Mouse (Mus musculus) kidney, embryonic 16.5 days (tissue): ENCODE results near the gene Cdhr3. TPM values are rescaled to one million over a fixed set of nuclear protein-coding genes. Genes with fewer than 3 reads are reported as not detected.
"Not testable (repeated sequence)": the region's sequence is repeated elsewhere in the genome, so short reads cannot be mapped to it uniquely, and the experiment has no call there.

Source experiments
- ATAC-seq: fragments of 200-750 bp; cut with Nextera tagmentation; 2 replicates; pipeline ENCODE4 v1.8.0; 2017; ENCODE audit warnings: moderate TSS enrichment; ENCODE audit not compliant: low FRiP score, low TSS enrichment
- H3K27ac ChIP-seq: fragments of 300-500 bp; sonication (generic); 2 replicates; pipeline ENCODE4 v1.5.1; 2014; ENCODE audit warnings: low read length
- H3K27me3 ChIP-seq: fragments of 300-500 bp; sonication (generic); 2 replicates; pipeline ENCODE4 v1.6.1; 2014; ENCODE audit warnings: low read length, control low read depth, mixed read lengths; ENCODE audit not compliant: insufficient read depth
- H3K36me3 ChIP-seq: fragments of 300-500 bp; sonication (generic); 2 replicates; pipeline ENCODE4 v1.6.1; 2014; ENCODE audit warnings: low read length, control low read depth, mixed read lengths; ENCODE audit not compliant: insufficient read depth
- H3K4me1 ChIP-seq: fragments of 300-500 bp; sonication (generic); 2 replicates; pipeline ENCODE4 v1.6.1; 2014; ENCODE audit warnings: low read length, control low read depth, mixed read lengths; ENCODE audit not compliant: insufficient read depth
- H3K4me2 ChIP-seq: fragments of 300-500 bp; sonication (generic); replicated peaks from 2 replicates; pipeline ENCODE4 v1.6.1; 2014; ENCODE audit warnings: low read depth, low read length
- H3K4me3 ChIP-seq: fragments of 300-500 bp; sonication (generic); 2 replicates; pipeline ENCODE4 v1.5.1; 2014; ENCODE audit warnings: mild to moderate bottlenecking, low read length
- H3K9ac ChIP-seq: fragments of 300-500 bp; sonication (generic); replicated peaks from 2 replicates; pipeline ENCODE4 v1.6.1; 2014; ENCODE audit warnings: low read length
- H3K9me3 ChIP-seq: fragments of 300-500 bp; sonication (generic); 2 replicates; pipeline ENCODE4 v1.6.1; 2016; ENCODE audit warnings: low read length, control low read depth
- WGBS: fragments of 180-500 bp; shearing (Covaris S2); extraction: QIAGEN DNeasy Blood & Tissue Kit; methylation state at CpG from one replicate; pipeline ENCODE4 v1.1.7; 2014; 5-methylcytosine and 5-hydroxymethylcytosine counted together
- polyA plus RNA-seq: library from polyadenylated mRNA; unstranded; fragments of >200 nt; fragmentation: Nextera tagmentation; extraction: Ambion mirVana; gene quantifications from 2 replicates; pipeline ENCODE4 v1.2.1, GENCODE M21; 2015

Cdhr3 gene
- polyA plus RNA-seq, 1 experiment from 2014 or later, result 0.05 TPM

GRCm38 (mm10) chr12:33062379-33062778 is 30.3 kb downstream of the Cdhr3 start:
- not testable (repeated sequence) for H3K27ac ChIP-seq, H3K4me2 ChIP-seq, H3K36me3 ChIP-seq, H3K4me1 ChIP-seq, ATAC-seq, H3K4me3 ChIP-seq, H3K9ac ChIP-seq, H3K27me3 ChIP-seq, H3K9me3 ChIP-seq
- WGBS, result 66% methylated on average over 2 of the region's 2 CpGs

- Histone ChIP-seq H3K4me2 (no peak overlapping the region), H3K9ac (no peak overlapping the region), H3K36me3 (no peaks in the 10 kb centered on the region), H3K27ac (no peak overlapping the region), H3K27me3 (no peaks in the 10 kb centered on the region), H3K4me1 (peaks cover 12% of the 10 kb centered on the region), H3K9me3 (no peaks in the 10 kb centered on the region), H3K4me3 (no peak overlapping the region)
- no peak for ATAC-seq
- WGBS, result 47% methylated on average over 8 of the region's 8 CpGs
These were observed 31.0 kb downstream of the Cdhr3 start for GRCm38 (mm10) chr12:33061651-33062050.

DNA sequence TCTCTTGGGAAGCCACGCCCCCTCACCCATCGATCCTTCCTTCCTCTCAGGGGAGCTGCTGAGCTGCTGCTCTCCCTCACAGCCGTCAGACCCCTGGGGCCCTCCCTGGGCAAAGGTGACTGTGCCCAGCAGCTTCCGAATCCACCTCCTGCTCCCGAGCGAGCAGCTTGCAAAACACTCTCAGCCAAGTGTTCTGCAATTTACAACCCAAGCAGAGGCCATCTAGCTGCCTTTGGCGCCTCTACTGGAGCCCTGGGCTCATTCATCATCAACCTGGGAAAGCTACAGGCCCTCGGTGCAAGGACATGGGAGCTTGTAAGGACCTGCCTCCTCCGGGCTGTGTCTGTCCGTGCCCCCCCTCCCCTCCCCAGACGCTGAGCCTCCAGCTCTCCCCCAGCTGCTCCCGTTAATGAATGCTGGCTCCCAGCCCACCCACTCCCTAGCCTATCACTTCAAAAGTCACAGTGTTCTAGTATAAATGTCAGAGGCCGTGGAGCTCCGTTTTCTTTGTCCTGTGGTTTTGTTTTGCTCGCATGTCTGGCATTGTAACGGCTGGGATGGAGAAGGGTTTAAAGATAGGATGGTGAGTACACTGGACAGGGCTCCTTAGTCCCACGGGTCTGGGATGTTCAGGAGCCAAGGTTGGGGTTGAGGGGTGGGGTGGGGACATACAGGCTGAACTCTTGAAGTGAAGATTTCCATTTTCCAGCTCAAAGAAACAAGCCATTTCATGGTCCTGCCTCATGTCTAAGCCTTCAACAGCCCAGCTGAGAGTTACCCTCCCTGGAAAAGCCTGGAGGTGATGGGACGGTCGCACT is 35.2 kb downstream of the Cdhr3 start:
- 8% methylated on average over 19 of the region's 19 CpGs for WGBS
- H3K9me3 ChIP-seq, result no peaks in the 10 kb centered on the region
- no peaks in the 10 kb centered on the region for H3K27me3 ChIP-seq
- ATAC-seq, result peak; percentile 90
- H3K4me3 ChIP-seq, result peak overlapping the region; percentile 23
- H3K4me1 ChIP-seq, result peaks cover 12% of the 10 kb centered on the region
- H3K9ac ChIP-seq, result peak overlapping the region; percentile 40
- H3K4me2 ChIP-seq, result peak overlapping the region; percentile 51
- no peaks in the 10 kb centered on the region for H3K36me3 ChIP-seq
- 0 out of 2 replicates have a peak overlapping the region, but pooled peaks have one; percentile 21 for H3K27ac ChIP-seq

GRCm38 (mm10) chr12:33056574-33056973 is 36.1 kb downstream of the Cdhr3 start:
- Histone ChIP-seq H3K4me1 (peaks cover 12% of the 10 kb centered on the region), H3K4me2 (no peak overlapping the region), H3K9ac (no peak overlapping the region), H3K36me3 (no peaks in the 10 kb centered on the region), H3K4me3 (no peak overlapping the region), H3K27me3 (no peaks in the 10 kb centered on the region), H3K27ac (no peak overlapping the region), H3K9me3 (no peaks in the 10 kb centered on the region)
- ATAC-seq, result no peak; the same call in 1 of the 2 replicates
- WGBS, result 64% methylated on average over 3 of the region's 3 CpGs

- WGBS, result 82% methylated on average over 6 of the region's 6 CpGs
- H3K4me2 ChIP-seq, result no peak overlapping the region
- peaks cover 12% of the 10 kb centered on the region for H3K4me1 ChIP-seq
- ATAC-seq, result no peak
- no peak overlapping the region for H3K9ac ChIP-seq
- H3K9me3 ChIP-seq, result no peaks in the 10 kb centered on the region
- no peak overlapping the region for H3K27ac ChIP-seq
- no peaks in the 10 kb centered on the region for H3K36me3 ChIP-seq
- no peak overlapping the region for H3K4me3 ChIP-seq
- H3K27me3 ChIP-seq, result no peaks in the 10 kb centered on the region
These were observed 36.6 kb downstream of the Cdhr3 start for GRCm38 (mm10) chr12:33056074-33056473.

DNA sequence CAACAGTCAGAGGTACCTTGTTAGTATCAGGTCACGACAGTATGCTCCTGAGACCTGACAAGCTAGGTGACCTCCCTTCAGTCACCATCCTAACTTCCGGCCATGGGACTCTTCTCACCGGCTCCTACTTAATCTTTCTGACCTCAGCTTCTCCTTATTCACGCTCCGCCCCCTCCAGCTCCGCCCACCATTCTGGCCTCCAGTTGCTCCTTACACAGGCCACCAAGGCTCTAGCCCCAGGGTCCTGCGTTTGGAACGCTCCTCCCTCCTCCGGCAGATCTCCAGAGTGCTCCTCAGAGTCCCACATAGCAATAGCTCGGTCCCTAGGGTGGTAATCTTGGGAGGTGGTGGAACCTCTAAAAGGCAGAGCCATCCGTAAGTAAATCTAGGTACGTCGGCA is 38.9 kb downstream of the Cdhr3 start:
- Histone ChIP-seq H3K27me3 (no peaks in the 10 kb centered on the region), H3K9ac (no peak overlapping the region), H3K9me3 (no peaks in the 10 kb centered on the region), H3K36me3 (no peaks in the 10 kb centered on the region), H3K4me1 (peaks cover 12% of the 10 kb centered on the region), H3K4me3 (no peak overlapping the region), H3K27ac (no peak overlapping the region), H3K4me2 (no peak overlapping the region)
- WGBS, result 72% methylated on average over 13 of the region's 13 CpGs
- no peak for ATAC-seq

GRCm38 (mm10) chr12:33053311-33053710 is 39.4 kb downstream of the Cdhr3 start:
- ATAC-seq, result no peak
- Histone ChIP-seq H3K27me3 (no peaks in the 10 kb centered on the region), H3K4me2 (no peak overlapping the region), H3K36me3 (no peaks in the 10 kb centered on the region), H3K27ac (no peak overlapping the region), H3K4me3 (no peak overlapping the region), H3K4me1 (peaks cover 12% of the 10 kb centered on the region), H3K9ac (no peak overlapping the region), H3K9me3 (no peaks in the 10 kb centered on the region)
- WGBS, result 52% methylated on average over 9 of the region's 9 CpGs

- Histone ChIP-seq H3K36me3 (no peaks in the 10 kb centered on the region), H3K9me3 (no peaks in the 10 kb centered on the region), H3K4me1 (no peaks in the 10 kb centered on the region), H3K27me3 (no peaks in the 10 kb centered on the region; the same call in 1 of the 2 replicates), H3K4me2 (no peak overlapping the region), H3K27ac (no peak overlapping the region), H3K9ac (no peak overlapping the region), H3K4me3 (no peak overlapping the region)
- ATAC-seq, result no peak
- WGBS, result 77% methylated on average over 3 of the region's 3 CpGs
These were observed 44.3 kb downstream of the Cdhr3 start for GRCm38 (mm10) chr12:33048391-33048790.

- 90% methylated on average over 7 of the region's 7 CpGs for WGBS
- H3K9me3 ChIP-seq, result no peaks in the 10 kb centered on the region
- no peak overlapping the region for H3K9ac ChIP-seq
These were observed 46.2 kb downstream of the Cdhr3 start for GRCm38 (mm10) chr12:33046434-33046833.

More at GRCm38 (mm10) chr12:33046434-33046833, 46.2 kb downstream of the Cdhr3 start:
- ATAC-seq, result no peak
- Histone ChIP-seq H3K4me1 (no peaks in the 10 kb centered on the region), H3K4me3 (no peak overlapping the region), H3K36me3 (no peaks in the 10 kb centered on the region), H3K4me2 (no peak overlapping the region), H3K27ac (no peak overlapping the region), H3K27me3 (no peaks in the 10 kb centered on the region; the same call in 1 of the 2 replicates)
